Mouse (Mus musculus) liver, embryonic 14.5 days (tissue): ENCODE measurements around the gene Fam184b.

Source experiments
- CTCF ChIP-seq: IDR thresholded peaks from 2 replicates; pipeline ENCODE4 v1.5.1; 2016; ENCODE audit warnings: antibody characterized with exemption, low read depth, control low read depth
- EP300 ChIP-seq: IDR thresholded peaks from 2 replicates; pipeline ENCODE4 v1.6.1; 2016; ENCODE audit warnings: antibody characterized with exemption, low read depth

GRCm38 (mm10) chr5:45584601-45585000 lies 54.8 kb downstream of the Fam184b start:
- no peak for TF ChIP-seq EP300
- no peak for TF ChIP-seq CTCF
